In genomic region chr1:133247189-133247588, GRCm38 (mm10) we compare ENCODE assay signal across 13 mouse cellular contexts.
DNase-seq lines count a peak whose midpoint lies in the region; ATAC-seq and TF ChIP-seq lines count a peak whose summit lies in the region.
"Had no signal": no experiment of that assay in that cellular context is flagged by ENCODE, and none has a peak within 500 bp of the region (broad histone marks: within the 10 kb centered on the region; RNA-seq: fewer than 3 reads in every experiment).

No protein-coding gene starts in this region.

- H3K4me3 ChIP-seq in gastrocnemius, adult 2 months, result no peak overlapping the region
- H3K4me3 ChIP-seq in kidney, embryonic 16.5 days (ENCODE audit: low read length), result no peak overlapping the region
- H3K4me3 ChIP-seq in hindbrain, embryonic 12.5 days, result peak overlapping the region; percentile 27
- no peak overlapping the region for H3K4me3 ChIP-seq in neural tube, embryonic 15.5 days (replicated peaks)
- H3K4me3 ChIP-seq: megakaryocyte, embryonic 14.5 days had no signal

- DNase-seq in gastrocnemius, adult 2 months, result no peak
- DNase-seq in gastrocnemius, postnatal 10 days, result no peak
- DNase-seq in kidney, postnatal 25 days, result no peak
- no peak for DNase-seq in right cerebral cortex, postnatal 25 days
- no peak for DNase-seq in urinary bladder, postnatal 25 days (ENCODE audit: low spot score)
- DNase-seq: cerebellum, adult 2 months; embryo, embryonic 11 days; lung, embryonic 14.5 days; thymus, adult 2 months had no signal

- intact Hi-C loops in gastrocnemius, adult 2 months (cut with DNase I), result no loop called here

- ATAC-seq in kidney, embryonic 16.5 days (ENCODE audit: low FRiP score, low TSS enrichment), result no peak
- no peak for ATAC-seq in hindbrain, embryonic 12.5 days (ENCODE audit: low FRiP score)
- ATAC-seq in neural tube, embryonic 15.5 days (ENCODE audit: low FRiP score), result no peak

- TF ChIP-seq CTCF in gastrocnemius, adult 2 months (IDR thresholded peaks at IDR 0.05), result no peak

- H3K4me1 ChIP-seq in kidney, embryonic 16.5 days (ENCODE audit: insufficient read depth, low read length), result peaks cover 37% of the 10 kb centered on the region
- peaks cover 50% of the 10 kb centered on the region for H3K4me1 ChIP-seq in hindbrain, embryonic 12.5 days
- H3K4me1 ChIP-seq in neural tube, embryonic 15.5 days, result peaks cover 51% of the 10 kb centered on the region

- no peaks in the 10 kb centered on the region for H3K36me3 ChIP-seq in kidney, embryonic 16.5 days (ENCODE audit: insufficient read depth, low read length)
- no peaks in the 10 kb centered on the region for H3K36me3 ChIP-seq in hindbrain, embryonic 12.5 days
- H3K36me3 ChIP-seq in neural tube, embryonic 15.5 days, result no peaks in the 10 kb centered on the region

- H3K9me3 ChIP-seq in kidney, embryonic 16.5 days (ENCODE audit: low read length), result no peaks in the 10 kb centered on the region
- H3K9me3 ChIP-seq in hindbrain, embryonic 12.5 days (replicated peaks), result no peaks in the 10 kb centered on the region
- no peaks in the 10 kb centered on the region for H3K9me3 ChIP-seq in neural tube, embryonic 15.5 days (replicated peaks)

- H3K9ac ChIP-seq in kidney, embryonic 16.5 days (replicated peaks; ENCODE audit: low read length), result 0 out of 2 replicates have a peak overlapping the region, but pooled peaks have one; percentile 1
- peak overlapping the region; percentile 58; the same call in 1 of the 2 replicates for H3K9ac ChIP-seq in hindbrain, embryonic 12.5 days
- no peak overlapping the region for H3K9ac ChIP-seq in neural tube, embryonic 15.5 days (replicated peaks)
- H3K9ac ChIP-seq: lung, embryonic 14.5 days had no signal

- H3K27ac ChIP-seq in gastrocnemius, adult 2 months, result peak overlapping the region; percentile 48; the same call in 1 of the 2 replicates
- H3K27ac ChIP-seq in kidney, embryonic 16.5 days (ENCODE audit: low read length), result no peak overlapping the region
- H3K27ac ChIP-seq in hindbrain, embryonic 12.5 days, result peak overlapping the region; percentile 91; the same call in 1 of the 2 replicates
- H3K27ac ChIP-seq in neural tube, embryonic 15.5 days (replicated peaks), result no peak overlapping the region

- 87% methylated on average over 5 of the region's 5 CpGs for WGBS in kidney, embryonic 16.5 days
- 70% methylated on average over 5 of the region's 5 CpGs for WGBS in hindbrain, embryonic 12.5 days
- WGBS in neural tube, embryonic 15.5 days, result 71% methylated on average over 5 of the region's 5 CpGs

- H3K27me3 ChIP-seq in kidney, embryonic 16.5 days (ENCODE audit: insufficient read depth, low read length), result no peaks in the 10 kb centered on the region
- H3K27me3 ChIP-seq in hindbrain, embryonic 12.5 days, result 0 out of 2 replicates have a peak, but pooled peaks cover 2% of the 10 kb centered on the region
- H3K27me3 ChIP-seq in neural tube, embryonic 15.5 days (replicated peaks), result no peaks in the 10 kb centered on the region

- H3K4me2 ChIP-seq in kidney, embryonic 16.5 days (replicated peaks; ENCODE audit: low read depth, low read length), result no peak overlapping the region
- peak overlapping the region; percentile 46 for H3K4me2 ChIP-seq in hindbrain, embryonic 12.5 days (replicated peaks)
- H3K4me2 ChIP-seq in neural tube, embryonic 15.5 days, result 0 out of 2 replicates have a peak overlapping the region, but pooled peaks have one; percentile 15

Comparison
In these comparisons a context has a peak if more than half of its experiments do, and no peak if none do; other contexts are left out.
1. H3K27ac ChIP-seq: peak in gastrocnemius, adult 2 months (single experiment) and hindbrain, embryonic 12.5 days (single experiment); none in kidney, embryonic 16.5 days (single experiment) and neural tube, embryonic 15.5 days (single experiment).